Mouse (Mus musculus) MEL (cell line): ENCODE data around the gene Fam178b.

Experiments
- CHD1 ChIP-seq: IDR thresholded peaks from 2 replicates; pipeline ENCODE4 v1.6.1; 2012; ENCODE audit warnings: low read depth, mild to moderate bottlenecking, inconsistent platforms, low read length, improper control_type of control experiment
- CHD2 ChIP-seq: IDR thresholded peaks from 2 replicates; pipeline ENCODE4 v1.6.1; 2011; ENCODE audit warnings: low read length, improper control_type of control experiment
- CTCF ChIP-seq, 3 experiments: IDR thresholded peaks in 2 of 3; conservative IDR thresholded peaks in 1 of 3; 2 replicates each; pipeline ENCODE4 v1.5.1; 2011 to 2012; ENCODE audit warnings: low read length in 3 of 3, low read depth in 2 of 3, mild to moderate bottlenecking in 2 of 3, improper control_type of control experiment in 1 of 3, inconsistent platforms in 1 of 3, mixed read lengths in 1 of 3, moderate library complexity in 1 of 3; ENCODE audit not compliant: control insufficient read depth in 1 of 3, insufficient read depth in 1 of 3, poor library complexity in 1 of 3, severe bottlenecking in 1 of 3
- EP300 ChIP-seq, 2 experiments: IDR thresholded peaks; 2 replicates each; pipeline ENCODE4 v1.6.1; 2011; ENCODE audit warnings: improper control_type of control experiment in 2 of 2, low read length in 2 of 2, low read depth in 1 of 2, mild to moderate bottlenecking in 1 of 2
- GATA1 ChIP-seq: IDR thresholded peaks from 2 replicates; pipeline ENCODE4 v1.6.1; 2011; ENCODE audit warnings: low read depth, low read length, improper control_type of control experiment
- HCFC1 ChIP-seq: IDR thresholded peaks from 2 replicates; pipeline ENCODE4 v1.6.1; 2012; ENCODE audit warnings: low read depth, mild to moderate bottlenecking, inconsistent platforms, low read length, improper control_type of control experiment, moderate library complexity
- MAX ChIP-seq: IDR thresholded peaks from 2 replicates; pipeline ENCODE4 v1.6.1; 2011; ENCODE audit warnings: low read length, improper control_type of control experiment
- MXI1 ChIP-seq: IDR thresholded peaks from 2 replicates; pipeline ENCODE4 v1.6.1; 2011; ENCODE audit warnings: mild to moderate bottlenecking, low read depth, low read length, improper control_type of control experiment
- POLR2AphosphoS2 ChIP-seq: IDR thresholded peaks from 2 replicates; pipeline ENCODE4 v1.6.1; 2011; ENCODE audit warnings: low read length, improper control_type of control experiment
- TAL1 ChIP-seq: IDR thresholded peaks from 2 replicates; pipeline ENCODE4 v1.6.1; 2012; ENCODE audit warnings: mild to moderate bottlenecking, inconsistent platforms, low read length, moderate library complexity, mixed read lengths
- TCF12 ChIP-seq: IDR thresholded peaks from 2 replicates; pipeline ENCODE4 v1.6.1; 2014; ENCODE audit warnings: low read depth, mild to moderate bottlenecking, inconsistent platforms, low read length, improper control_type of control experiment, moderate library complexity
- USF1 ChIP-seq: IDR thresholded peaks from 2 replicates; pipeline ENCODE4 v1.6.1; 2014; ENCODE audit warnings: low read depth, mild to moderate bottlenecking, inconsistent platforms, low read length, improper control_type of control experiment, moderate library complexity
- ZMIZ1 ChIP-seq: IDR thresholded peaks from 2 replicates; pipeline ENCODE4 v1.6.1; 2012; ENCODE audit warnings: low read depth, mild to moderate bottlenecking, inconsistent platforms, low read length, improper control_type of control experiment, moderate library complexity

DNA sequence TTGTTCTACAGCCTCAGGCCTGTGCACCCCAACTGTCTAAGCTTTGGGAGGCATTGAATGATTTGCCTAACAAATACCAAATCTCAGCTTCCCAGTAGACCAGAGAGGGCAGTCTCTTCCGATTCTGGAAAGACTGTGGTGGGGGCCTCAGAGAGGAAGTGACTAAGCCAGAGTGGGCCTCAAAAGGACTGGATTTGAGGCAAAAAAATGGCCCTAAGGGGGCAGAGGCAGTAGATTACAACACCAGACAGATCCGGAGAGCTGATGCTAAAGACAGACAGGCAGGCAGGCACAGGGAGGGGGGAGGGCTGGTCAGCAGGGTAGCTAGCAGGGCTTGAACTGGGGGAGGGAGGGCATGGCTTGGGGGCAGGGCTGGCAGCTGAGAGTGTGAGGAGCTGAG is 116.6 kb downstream of the Fam178b start:
- TF ChIP-seq CTCF (IDR thresholded peaks at IDR 0.05 in 2 of 3, conservative IDR thresholded peaks at IDR 0.05 in 1 of 3; ENCODE audit: control insufficient read depth in 1 of 3, insufficient read depth in 1 of 3, low read depth in 2 of 3, low read length in 3 of 3, poor library complexity in 1 of 3, severe bottlenecking in 1 of 3) (no peak), GATA1 (no peak), USF1 (no peak), POLR2AphosphoS2 (no peak), TAL1 (no peak), EP300 (IDR thresholded peaks at IDR 0.05; ENCODE audit: low read depth in 1 of 2, low read length in 2 of 2) (no peak), CHD1 (no peak), MXI1 (no peak), MAX (no peak), HCFC1 (no peak), TCF12 (no peak), ZMIZ1 (no peak), CHD2 (no peak)
